Mouse (Mus musculus) splenic B cell, adult 2 months (primary cell): Measurements from ENCODE around the gene Zcchc17.

Experiments
- DNase-seq: peaks from one replicate; pipeline ENCODE4 v3.0.0-alpha.2; 2011; ENCODE audit warnings: low read depth, low spot score
- H3K27me3 ChIP-seq: 2 replicates; pipeline ENCODE4 v1.6.1; 2012; ENCODE audit warnings: mild to moderate bottlenecking, low read length, moderate library complexity, mixed read lengths; ENCODE audit not compliant: control insufficient read depth, poor library complexity, insufficient read depth, severe bottlenecking
- H3K36me3 ChIP-seq: 2 replicates; pipeline ENCODE4 v1.6.1; 2012; ENCODE audit warnings: mild to moderate bottlenecking, low read length, moderate library complexity, mixed read lengths; ENCODE audit not compliant: control insufficient read depth, poor library complexity, insufficient read depth, severe bottlenecking

The Zcchc17 gene

GRCm38 (mm10) chr4:130335867-130336266 lies 23.9 kb downstream of the Zcchc17 start:
- Histone ChIP-seq H3K27me3 (no peaks in the 10 kb centered on the region), H3K36me3 (peaks cover 8% of the 10 kb centered on the region)
- no peak for DNase-seq

GRCm38 (mm10) chr4:130327366-130327765 lies 32.4 kb downstream of the Zcchc17 start:
- H3K36me3 ChIP-seq: peaks cover 12% of the 10 kb centered on the region
- no peaks in the 10 kb centered on the region for H3K27me3 ChIP-seq
- DNase-seq: no peak

- no peak for DNase-seq
- H3K36me3 ChIP-seq: peaks cover 13% of the 10 kb centered on the region
- H3K27me3 ChIP-seq: no peaks in the 10 kb centered on the region
Observed at GRCm38 (mm10) chr4:130325446-130325845, 34.3 kb downstream of the Zcchc17 start.

- Histone ChIP-seq H3K27me3 (no peaks in the 10 kb centered on the region), H3K36me3 (peaks cover 10% of the 10 kb centered on the region)
- no peak for DNase-seq
Observed at GRCm38 (mm10) chr4:130323607-130324006, 36.1 kb downstream of the Zcchc17 start.

- no peak for DNase-seq
- H3K27me3 ChIP-seq: no peaks in the 10 kb centered on the region
- H3K36me3 ChIP-seq: peaks cover 9% of the 10 kb centered on the region
Observed at GRCm38 (mm10) chr4:130323165-130323564, 36.6 kb downstream of the Zcchc17 start.

- no peak for DNase-seq
- H3K27me3 ChIP-seq: no peaks in the 10 kb centered on the region
- peaks cover 9% of the 10 kb centered on the region for H3K36me3 ChIP-seq
Observed at GRCm38 (mm10) chr4:130322567-130322966, 37.2 kb downstream of the Zcchc17 start.

GRCm38 (mm10) chr4:130321640-130322039 lies 38.1 kb downstream of the Zcchc17 start:
- peaks cover 9% of the 10 kb centered on the region for H3K36me3 ChIP-seq
- H3K27me3 ChIP-seq: no peaks in the 10 kb centered on the region
- no peak for DNase-seq

- peaks cover 9% of the 10 kb centered on the region for H3K36me3 ChIP-seq
- H3K27me3 ChIP-seq: no peaks in the 10 kb centered on the region
- no peak for DNase-seq
Observed at GRCm38 (mm10) chr4:130319564-130319963, 40.2 kb downstream of the Zcchc17 start.

GRCm38 (mm10) chr4:130318122-130318521 lies 41.6 kb downstream of the Zcchc17 start:
- Histone ChIP-seq H3K36me3 (peaks cover 4% of the 10 kb centered on the region), H3K27me3 (no peaks in the 10 kb centered on the region)
- no peak for DNase-seq

- Histone ChIP-seq H3K36me3 (peaks cover under 1% of the 10 kb centered on the region), H3K27me3 (no peaks in the 10 kb centered on the region)
- DNase-seq: no peak
Observed at GRCm38 (mm10) chr4:130316691-130317090, 43.1 kb downstream of the Zcchc17 start.

- Histone ChIP-seq H3K36me3 (no peaks in the 10 kb centered on the region; the same call in none of the 2 replicates), H3K27me3 (no peaks in the 10 kb centered on the region)
- DNase-seq: no peak
Observed at GRCm38 (mm10) chr4:130315771-130316527, 43.8 kb downstream of the Zcchc17 start.

- Histone ChIP-seq H3K27me3 (no peaks in the 10 kb centered on the region), H3K36me3 (no peaks in the 10 kb centered on the region; the same call in none of the 2 replicates)
Observed at GRCm38 (mm10) chr4:130313552-130313951, 46.2 kb downstream of the Zcchc17 start.

GRCm38 (mm10) chr4:130312526-130312925 lies 47.2 kb downstream of the Zcchc17 start:
- no peaks in the 10 kb centered on the region for H3K27me3 ChIP-seq
- DNase-seq: no peak
- H3K36me3 ChIP-seq: no peaks in the 10 kb centered on the region; the same call in none of the 2 replicates

More at GRCm38 (mm10) chr4:130313552-130313951, 46.2 kb downstream of the Zcchc17 start:
- no peak for DNase-seq

- DNase-seq: no peak
- H3K36me3 ChIP-seq: no peaks in the 10 kb centered on the region; the same call in 1 of the 2 replicates
- H3K27me3 ChIP-seq: no peaks in the 10 kb centered on the region
Observed at GRCm38 (mm10) chr4:130309254-130309653, 50.5 kb downstream of the Zcchc17 start.

GRCm38 (mm10) chr4:130308231-130309081 lies 51.3 kb downstream of the Zcchc17 start, which contains the start of the genes Fabp3 and Gm10570:
Gene Fabp3 (plus strand): TSS chr4:130308595.
Gene Gm10570 (minus strand): TSS chr4:130308674.
- no peaks in the 10 kb centered on the region for H3K27me3 ChIP-seq
- no peak for DNase-seq
- H3K36me3 ChIP-seq: no peaks in the 10 kb centered on the region
